21 mouse cellular contexts compared by ENCODE assay signal in genomic region chr17:44071680-44072079, GRCm38 (mm10).
"Had no signal": no experiment of that assay in that cellular context is flagged by ENCODE, and none has a peak within 500 bp of the region (broad histone marks: within the 10 kb centered on the region; RNA-seq: fewer than 3 reads in every experiment).

No protein-coding gene starts in this region.

- H3K4me2 ChIP-seq: heart, embryonic 11.5 days; heart, embryonic 13.5 days; heart, embryonic 15.5 days; hindbrain, embryonic 12.5 days; hindbrain, embryonic 15.5 days; limb, embryonic 12.5 days; liver, embryonic 11.5 days had no signal

- H3K9me3 ChIP-seq: heart, embryonic 13.5 days; heart, embryonic 15.5 days; hindbrain, embryonic 10.5 days; hindbrain, embryonic 12.5 days; hindbrain, embryonic 15.5 days; limb, embryonic 10.5 days; limb, embryonic 12.5 days had no signal

- H3K9ac ChIP-seq: heart, embryonic 13.5 days; heart, embryonic 15.5 days; hindbrain, embryonic 12.5 days; hindbrain, embryonic 15.5 days; limb, embryonic 12.5 days; liver, embryonic 14.5 days had no signal

- DNase-seq: gastrocnemius, adult 2 months; gastrocnemius, postnatal 10 days; gastrocnemius, postnatal 25 days; heart, adult 18-20 months; heart, postnatal 4 days; kidney, adult 2 months; kidney, postnatal 10 days; kidney, postnatal 36 days had no signal

- H3K27ac ChIP-seq: gastrocnemius, adult 2 months; heart, embryonic 13.5 days; heart, embryonic 15.5 days; hindbrain, embryonic 10.5 days; hindbrain, embryonic 12.5 days; hindbrain, embryonic 15.5 days; hindbrain, postnatal 0 days; left cerebral cortex, adult 2 months; limb, embryonic 10.5 days; limb, embryonic 12.5 days; liver, embryonic 14.5 days had no signal

- H3K36me3 ChIP-seq: heart, embryonic 13.5 days; heart, embryonic 15.5 days; hindbrain, embryonic 10.5 days; hindbrain, embryonic 12.5 days; hindbrain, embryonic 15.5 days; limb, embryonic 10.5 days; limb, embryonic 12.5 days had no signal

- H3K27me3 ChIP-seq: heart, embryonic 13.5 days; heart, embryonic 15.5 days; hindbrain, embryonic 12.5 days; hindbrain, embryonic 15.5 days; limb, embryonic 12.5 days had no signal

- H3K4me1 ChIP-seq: heart, embryonic 13.5 days; heart, embryonic 15.5 days; hindbrain, embryonic 10.5 days; hindbrain, embryonic 12.5 days; hindbrain, embryonic 15.5 days; limb, embryonic 10.5 days; limb, embryonic 12.5 days had no signal

- H3K4me3 ChIP-seq: gastrocnemius, adult 2 months; heart, embryonic 13.5 days; heart, embryonic 15.5 days; hindbrain, embryonic 10.5 days; hindbrain, embryonic 12.5 days; hindbrain, embryonic 15.5 days; left cerebral cortex, adult 2 months; limb, embryonic 10.5 days; limb, embryonic 12.5 days had no signal

- ATAC-seq: forebrain, embryonic 16.5 days; hindbrain, postnatal 0 days had no signal
